Mouse (Mus musculus) forebrain, embryonic 13.5 days (tissue): Measurements from ENCODE around the gene AW011738. TPM values are rescaled to one million over a fixed set of nuclear protein-coding genes. Genes with fewer than 3 reads are reported as not detected.

Experiments used
- ATAC-seq: fragments of 200-750 bp; cut with Nextera tagmentation; 2 replicates; pipeline ENCODE4 v1.8.0; 2017
- H3K27ac ChIP-seq: fragments of 300-500 bp; sonication (generic); 2 replicates; pipeline ENCODE4 v1.5.1; 2015; ENCODE audit warnings: inconsistent platforms, mild to moderate bottlenecking, moderate library complexity
- H3K27me3 ChIP-seq: fragments of 300-500 bp; sonication (generic); 2 replicates; pipeline ENCODE4 v1.6.1; 2015; ENCODE audit warnings: mild to moderate bottlenecking, inconsistent platforms
- H3K36me3 ChIP-seq: fragments of 300-500 bp; sonication (generic); 2 replicates; pipeline ENCODE4 v1.6.1; 2015; ENCODE audit warnings: mild to moderate bottlenecking, inconsistent platforms; ENCODE audit not compliant: poor library complexity, severe bottlenecking
- H3K4me1 ChIP-seq: fragments of 300-500 bp; sonication (generic); 2 replicates; pipeline ENCODE4 v1.6.1; 2015; ENCODE audit warnings: inconsistent platforms
- H3K4me2 ChIP-seq: fragments of 300-500 bp; sonication (generic); 2 replicates; pipeline ENCODE4 v1.6.1; 2015; ENCODE audit warnings: inconsistent platforms, mild to moderate bottlenecking, moderate library complexity
- H3K4me3 ChIP-seq: fragments of 300-500 bp; sonication (generic); 2 replicates; pipeline ENCODE4 v1.5.1; 2015; ENCODE audit warnings: mild to moderate bottlenecking, inconsistent platforms
- H3K9ac ChIP-seq: fragments of 300-500 bp; sonication (generic); 2 replicates; pipeline ENCODE4 v1.6.1; 2015; ENCODE audit warnings: mild to moderate bottlenecking, inconsistent platforms
- H3K9me3 ChIP-seq: fragments of 300-500 bp; sonication (generic); replicated peaks from 2 replicates; pipeline ENCODE4 v1.6.1; 2016; ENCODE audit warnings: inconsistent platforms
- WGBS: fragments of 180-500 bp; shearing (Covaris S2); methylation state at CpG from one replicate; pipeline ENCODE4 v1.1.7; 2015; 5-methylcytosine and 5-hydroxymethylcytosine counted together
- microRNA-seq: library from miRNA; unstranded; fragments of <30 nt; microRNA quantifications from one replicate; pipeline ENCODE4, GENCODE M21; 2016
- polyA plus RNA-seq: library from polyadenylated mRNA; unstranded; fragments of >200 nt; fragmentation: Nextera tagmentation; extraction: Ambion mirVana; gene quantifications from 2 replicates; pipeline ENCODE4 v1.2.1, GENCODE M21; 2015

The AW011738 gene
- polyA plus RNA-seq, 1 experiment from 2014 or later = 6.2 TPM

DNA sequence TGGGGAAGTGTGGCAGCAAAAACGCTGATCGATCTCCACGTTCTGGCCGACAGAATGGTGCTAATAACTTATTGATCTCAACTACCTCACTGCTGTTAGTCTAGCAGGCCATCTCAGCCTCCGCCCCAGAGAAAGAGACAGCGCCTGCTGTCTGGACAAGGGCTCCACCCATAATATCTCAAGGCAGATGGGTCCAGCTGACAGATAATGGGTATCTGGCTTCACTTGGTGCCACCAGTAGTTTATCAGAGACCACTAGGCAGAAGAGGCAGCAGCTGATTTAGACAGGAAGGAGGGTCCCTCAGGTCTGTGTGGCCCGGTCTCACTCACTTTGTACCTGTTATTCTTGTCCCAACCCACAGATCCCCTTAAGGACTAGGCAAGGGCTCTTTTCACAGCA, 49.9 kb downstream of the AW011738 start:
- 47% methylated on average over 7 of the region's 7 CpGs for WGBS
- Histone ChIP-seq H3K4me1 (peaks cover 15% of the 10 kb centered on the region), H3K9me3 (no peaks in the 10 kb centered on the region), H3K27me3 (peaks cover 38% of the 10 kb centered on the region), H3K36me3 (peaks cover 19% of the 10 kb centered on the region), H3K4me2 (no peak overlapping the region), H3K27ac (no peak overlapping the region), H3K9ac (no peak overlapping the region), H3K4me3 (no peak overlapping the region)
- ATAC-seq = no peak

DNA sequence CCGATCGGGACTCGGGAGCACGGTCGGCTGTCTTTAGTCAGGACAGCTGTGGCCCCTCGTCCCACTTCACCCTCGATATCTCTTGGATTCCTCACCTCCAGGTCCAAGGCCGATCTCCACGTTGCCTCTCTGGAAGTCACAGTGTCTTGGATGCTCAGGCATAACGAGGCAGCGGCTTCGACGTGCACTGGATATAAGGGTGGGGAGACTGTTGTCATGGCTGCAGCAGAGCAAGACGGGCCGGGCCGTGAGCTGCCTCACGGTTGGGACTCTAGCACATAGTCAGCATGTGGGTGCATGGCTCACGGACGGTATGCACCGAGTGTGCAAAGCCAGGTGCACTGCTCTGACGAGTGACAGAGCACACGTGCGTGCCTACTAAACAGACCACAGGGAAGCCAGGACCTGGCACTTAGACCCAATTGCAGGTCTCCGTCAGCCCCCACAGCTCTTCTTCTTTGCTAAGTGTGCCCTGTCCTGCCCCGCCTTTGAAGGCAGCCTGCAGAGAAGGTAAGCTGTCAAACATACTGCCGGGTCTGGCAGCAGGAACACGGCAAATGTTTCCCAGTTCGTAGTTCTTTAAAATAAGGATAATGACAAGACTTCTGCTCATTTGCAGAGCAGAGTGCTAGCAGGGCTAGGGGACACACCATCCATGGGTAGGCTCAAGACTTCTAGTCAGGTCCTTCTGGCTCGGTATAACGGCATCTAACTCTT, 51.4 kb downstream of the AW011738 start:
- no peak overlapping the region for H3K27ac ChIP-seq
- H3K4me1 ChIP-seq = peaks cover 15% of the 10 kb centered on the region
- H3K27me3 ChIP-seq = peaks cover 38% of the 10 kb centered on the region
- WGBS = 3% methylated on average over 28 of the region's 30 CpGs
- peak; percentile 76 for ATAC-seq
- H3K4me2 ChIP-seq = peak overlapping the region; percentile 55
- peaks cover 4% of the 10 kb centered on the region for H3K36me3 ChIP-seq
- H3K9ac ChIP-seq = peak overlapping the region; percentile 30
- no peaks in the 10 kb centered on the region for H3K9me3 ChIP-seq
- peak overlapping the region; percentile 30 for H3K4me3 ChIP-seq

Small RNAs within 50 kb of the gene (microRNA-seq; reads per million reads assigned to microRNA genes)
- 3.8 reads per million, percentile 9 among the genes with 10 or more reads in this experiment for gene Mir7658

Other genes with a start within 250 kb of the AW011738 start
- gene C1qtnf12, start 241.0 kb upstream of the AW011738 start, polyA plus RNA-seq = 7.0 and 10.1 TPM in 2 replicates
- 21.0 and 21.8 TPM in 2 replicates for gene B3galt6, start 210.7 kb upstream of the AW011738 start, polyA plus RNA-seq
- 113 and 118 TPM in 2 replicates for gene Sdf4, start 210.4 kb upstream of the AW011738 start, polyA plus RNA-seq
- 0.63 and 1.1 TPM in 2 replicates for gene Tnfrsf4, start 189.5 kb upstream of the AW011738 start, polyA plus RNA-seq
- 0.83 and 0.98 TPM in 2 replicates for gene Tnfrsf18, start 177.1 kb upstream of the AW011738 start, polyA plus RNA-seq
- gene Ttll10, start 143.9 kb upstream of the AW011738 start, polyA plus RNA-seq = not detected in 2 replicates
- gene 9430015G10Rik, start 93.3 kb upstream of the AW011738 start, polyA plus RNA-seq = 46.2 and 50.3 TPM in 2 replicates
- 0.81 and 0.87 TPM in 2 replicates for gene Rnf223, start 72.8 kb upstream of the AW011738 start, polyA plus RNA-seq
- gene Agrn, start 5.8 kb upstream of the AW011738 start, polyA plus RNA-seq = 91.4 and 107 TPM in 2 replicates
- 1.3 TPM in 2 replicates for gene Isg15, start 2.5 kb upstream of the AW011738 start, polyA plus RNA-seq
- 1.2 and 1.6 TPM in 2 replicates for gene Perm1, start 12.6 kb downstream of the AW011738 start, polyA plus RNA-seq
- gene Plekhn1, start 31.6 kb downstream of the AW011738 start, polyA plus RNA-seq = 22.4 and 26.2 TPM in 2 replicates
- 62.8 and 64.9 TPM in 2 replicates for gene Noc2l, start 32.7 kb downstream of the AW011738 start, polyA plus RNA-seq
- gene Samd11, start 52.4 kb downstream of the AW011738 start, polyA plus RNA-seq = 0.85 and 1.5 TPM in 2 replicates
- not detected in 2 replicates for gene Vmn2r-ps159, start 127.8 kb downstream of the AW011738 start, polyA plus RNA-seq